Mouse (Mus musculus) neural tube, embryonic 11.5 days (tissue): ENCODE data around the gene Slc22a20. TPM values are rescaled to one million over a fixed set of nuclear protein-coding genes. Genes with fewer than 3 reads are reported as not detected.

ENCODE experiments used
- ATAC-seq: fragments of 200-750 bp; cut with Nextera tagmentation; 2 replicates; pipeline ENCODE4 v1.8.0; 2017; ENCODE audit warnings: moderate number of reproducible peaks, mild to moderate bottlenecking, moderate TSS enrichment, moderate library complexity; ENCODE audit not compliant: insufficient read depth, low FRiP score, low TSS enrichment
- DNase-seq: peaks from one replicate; pipeline ENCODE4 v3.0.0-alpha.2; 2015; ENCODE audit warnings: low spot score
- H3K27ac ChIP-seq: fragments of 300-500 bp; sonication (generic); 2 replicates; pipeline ENCODE4 v1.5.1; 2014; ENCODE audit warnings: low read depth, mild to moderate bottlenecking, low read length
- H3K27me3 ChIP-seq: fragments of 300-500 bp; sonication (generic); 2 replicates; pipeline ENCODE4 v1.6.1; 2014; ENCODE audit warnings: mild to moderate bottlenecking, low read length, mixed read lengths; ENCODE audit not compliant: control insufficient read depth, insufficient read depth
- H3K36me3 ChIP-seq: fragments of 300-500 bp; sonication (generic); 2 replicates; pipeline ENCODE4 v1.6.1; 2014; ENCODE audit warnings: mild to moderate bottlenecking, low read length, moderate library complexity, mixed read lengths; ENCODE audit not compliant: control insufficient read depth, insufficient read depth
- H3K4me1 ChIP-seq: fragments of 300-500 bp; sonication (generic); 2 replicates; pipeline ENCODE4 v1.6.1; 2014; ENCODE audit warnings: low read length, mixed read lengths; ENCODE audit not compliant: control insufficient read depth, insufficient read depth
- H3K4me2 ChIP-seq: fragments of 300-500 bp; sonication (generic); 2 replicates; pipeline ENCODE4 v1.6.1; 2014; ENCODE audit warnings: low read depth, mild to moderate bottlenecking, moderate library complexity
- H3K4me3 ChIP-seq: fragments of 300-500 bp; sonication (generic); 2 replicates; pipeline ENCODE4 v1.5.1; 2014; ENCODE audit warnings: low read depth, low read length
- H3K9ac ChIP-seq: fragments of 300-500 bp; sonication (generic); 2 replicates; pipeline ENCODE4 v1.6.1; 2014; ENCODE audit warnings: mild to moderate bottlenecking, low read length
- H3K9me3 ChIP-seq: fragments of 300-500 bp; sonication (generic); 2 replicates; pipeline ENCODE4 v1.6.1; 2016; ENCODE audit warnings: low read length; ENCODE audit not compliant: control insufficient read depth
- WGBS: fragments of 180-500 bp; shearing (Covaris S2); extraction: QIAGEN DNeasy Blood & Tissue Kit; methylation state at CpG from one replicate; pipeline ENCODE4 v1.1.7; 2014; 5-methylcytosine and 5-hydroxymethylcytosine counted together
- polyA plus RNA-seq: library from polyadenylated mRNA; unstranded; fragments of >200 nt; fragmentation: Nextera tagmentation; extraction: Ambion mirVana; gene quantifications from 2 replicates; pipeline ENCODE4 v1.2.1, GENCODE M21; 2014

The Slc22a20 gene
- not detected in 2 replicates for polyA plus RNA-seq

GRCm38 (mm10) chr19:5986043-5986442, at the start of gene Slc22a20:
Slc22a20 (minus strand) TSS chr19:5986143.
- Histone ChIP-seq H3K4me1 (peaks cover 6% of the 10 kb centered on the region; the same call in 1 of the 2 replicates), H3K36me3 (no peaks in the 10 kb centered on the region), H3K4me3 (no peak within 1 kb of the TSS), H3K9ac (no peak within 1 kb of the TSS), H3K4me2 (no peak within 1 kb of the TSS), H3K27ac (no peak within 1 kb of the TSS), H3K27me3 (no peaks in the 10 kb centered on the region), H3K9me3 (no peaks in the 10 kb centered on the region)
- WGBS, result 48% methylated on average over 4 of the region's 4 CpGs
- DNase-seq, result no peak
- ATAC-seq, result no peak

GRCm38 (mm10) chr19:6030520-6031280, 44.8 kb upstream of the Slc22a20 start:
- Histone ChIP-seq H3K27me3 (no peaks in the 10 kb centered on the region), H3K4me3 (no peak overlapping the region), H3K9me3 (no peaks in the 10 kb centered on the region), H3K4me2 (no peak overlapping the region), H3K4me1 (no peaks in the 10 kb centered on the region), H3K36me3 (no peaks in the 10 kb centered on the region), H3K27ac (no peak overlapping the region), H3K9ac (no peak overlapping the region)
- DNase-seq (no peak), ATAC-seq (no peak)
- 77% methylated on average over 14 of the region's 14 CpGs for WGBS

- Histone ChIP-seq H3K9ac (no peak overlapping the region), H3K27ac (no peak overlapping the region), H3K4me3 (no peak overlapping the region), H3K36me3 (no peaks in the 10 kb centered on the region), H3K9me3 (no peaks in the 10 kb centered on the region), H3K27me3 (no peaks in the 10 kb centered on the region), H3K4me1 (no peaks in the 10 kb centered on the region), H3K4me2 (no peak overlapping the region)
- 82% methylated on average over 9 of the region's 9 CpGs for WGBS
- ATAC-seq (no peak), DNase-seq (no peak)
Observed at GRCm38 (mm10) chr19:6029426-6029825, 43.5 kb upstream of the Slc22a20 start.

- WGBS, result 92% methylated on average over 6 of the region's 6 CpGs
- DNase-seq (no peak), ATAC-seq (no peak)
- Histone ChIP-seq H3K36me3 (no peaks in the 10 kb centered on the region), H3K9me3 (no peaks in the 10 kb centered on the region), H3K27ac (no peak overlapping the region), H3K27me3 (no peaks in the 10 kb centered on the region), H3K4me1 (no peaks in the 10 kb centered on the region), H3K9ac (no peak overlapping the region), H3K4me2 (no peak overlapping the region), H3K4me3 (no peak overlapping the region)
Observed at GRCm38 (mm10) chr19:6028991-6029390, 43.0 kb upstream of the Slc22a20 start.

GRCm38 (mm10) chr19:6023930-6024329, 38.0 kb upstream of the Slc22a20 start:
- H3K36me3 ChIP-seq, result no peaks in the 10 kb centered on the region
- no peaks in the 10 kb centered on the region for H3K27me3 ChIP-seq
- H3K9me3 ChIP-seq, result no peaks in the 10 kb centered on the region
- no peak overlapping the region for H3K27ac ChIP-seq
- H3K4me2 ChIP-seq, result no peak overlapping the region
- H3K4me3 ChIP-seq, result no peak overlapping the region
- H3K4me1 ChIP-seq, result no peaks in the 10 kb centered on the region
- DNase-seq (no peak), ATAC-seq (no peak)
- H3K9ac ChIP-seq, result no peak overlapping the region
- 86% methylated on average over 7 of the region's 7 CpGs for WGBS

GRCm38 (mm10) chr19:6023059-6023458, 37.1 kb upstream of the Slc22a20 start:
- Histone ChIP-seq H3K36me3 (no peaks in the 10 kb centered on the region), H3K4me2 (no peak overlapping the region), H3K9ac (no peak overlapping the region), H3K27me3 (no peaks in the 10 kb centered on the region), H3K4me3 (no peak overlapping the region), H3K4me1 (no peaks in the 10 kb centered on the region), H3K27ac (no peak overlapping the region), H3K9me3 (no peaks in the 10 kb centered on the region)
- ATAC-seq (no peak), DNase-seq (no peak)
- 68% methylated on average over 8 of the region's 8 CpGs for WGBS

GRCm38 (mm10) chr19:6020276-6020675, 34.3 kb upstream of the Slc22a20 start:
- ATAC-seq (no peak), DNase-seq (no peak)
- H3K36me3 ChIP-seq, result no peaks in the 10 kb centered on the region
- H3K27me3 ChIP-seq, result peaks cover 15% of the 10 kb centered on the region
- peaks cover 4% of the 10 kb centered on the region; the same call in 1 of the 2 replicates for H3K4me1 ChIP-seq
- no peak overlapping the region for H3K27ac ChIP-seq
- H3K9ac ChIP-seq, result no peak overlapping the region
- WGBS, result 46% methylated on average over 3 of the region's 3 CpGs
- no peaks in the 10 kb centered on the region for H3K9me3 ChIP-seq
- no peak overlapping the region for H3K4me2 ChIP-seq
- no peak overlapping the region for H3K4me3 ChIP-seq

GRCm38 (mm10) chr19:6018142-6019089, 32.5 kb upstream of the Slc22a20 start:
- Histone ChIP-seq H3K27ac (no peak overlapping the region), H3K4me2 (no peak overlapping the region), H3K9me3 (no peaks in the 10 kb centered on the region), H3K4me1 (peaks cover 4% of the 10 kb centered on the region; the same call in 1 of the 2 replicates), H3K4me3 (no peak overlapping the region), H3K36me3 (no peaks in the 10 kb centered on the region), H3K27me3 (peaks cover 20% of the 10 kb centered on the region), H3K9ac (no peak overlapping the region)
- WGBS, result 30% methylated on average over 15 of the region's 15 CpGs
- DNase-seq (peak; percentile 85), ATAC-seq (no peak; the same call in 1 of the 2 replicates)
